Mouse (Mus musculus): ENCODE measurements at regions not wholly inside any gene's neighbourhood (a gene's known extent, or its start where the extent isn't known, plus 50 kb on each side); places are given as distances from the start of the nearest gene placed in this dataset.

DNA sequence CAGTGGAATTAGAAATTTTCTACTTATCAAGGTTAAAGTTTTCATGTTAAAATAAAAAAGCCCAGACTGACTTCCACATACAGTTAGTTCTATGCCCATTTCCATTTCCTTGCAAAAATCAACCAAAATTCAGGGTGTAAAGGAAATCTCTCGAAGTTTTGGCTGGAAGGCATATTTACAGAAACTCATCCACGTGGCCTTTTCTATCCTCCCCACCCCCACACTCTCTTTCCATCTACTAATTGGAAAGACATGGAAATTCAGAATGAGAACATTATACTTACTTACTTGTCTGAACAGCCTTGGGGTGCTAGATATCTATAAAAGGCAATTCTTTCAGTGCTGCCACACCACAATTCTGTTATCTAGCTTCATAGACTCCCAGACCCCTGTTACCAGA is 139.9 kb upstream of the Mpdz start:
- peak overlapping the region; percentile 53 for H3K27ac ChIP-seq
- no peak for TF ChIP-seq CTCF (IDR thresholded peaks at IDR 0.05)
- no peak overlapping the region for H3K4me3 ChIP-seq
- intact Hi-C loops (cut with DNase I) = loop anchor here (5.0 kb wide), 1 partner anchor 315 kb away; no protein-coding TSS in a partner anchor
- no peak for DNase-seq

DNA sequence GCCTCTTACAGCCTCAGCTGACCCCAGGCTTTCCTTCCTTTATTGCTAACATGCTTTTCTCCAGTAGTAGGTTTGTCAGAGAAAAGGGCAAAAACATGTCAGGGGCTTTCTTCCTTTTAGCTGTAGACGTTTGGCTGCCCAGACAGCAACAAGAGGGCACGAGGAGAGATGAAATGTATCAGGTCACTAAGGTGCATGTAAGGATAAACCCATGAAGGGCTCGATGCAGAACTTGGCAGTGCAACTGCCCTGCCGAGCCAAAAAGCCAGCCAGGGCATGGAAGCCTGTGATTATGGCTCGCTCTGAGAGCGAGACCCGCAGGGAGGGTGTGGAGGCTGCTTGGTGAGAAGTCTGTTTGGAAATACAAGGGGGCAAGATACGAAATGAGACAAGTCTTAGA is 137.9 kb upstream of the Mpdz start:
- no peak for TF ChIP-seq CTCF (IDR thresholded peaks at IDR 0.05)
- H3K4me3 ChIP-seq = peak overlapping the region; percentile 64
- H3K27ac ChIP-seq = peak overlapping the region; percentile 81
- intact Hi-C loops (cut with DNase I) = loop anchor here (5.0 kb wide), 1 partner anchor 317 kb away; no protein-coding TSS in a partner anchor
- DNase-seq = peak; percentile 86

- intact Hi-C loops (cut with DNase I) = loop anchor here (5.0 kb wide), 1 partner anchor 318 kb away; no protein-coding TSS in a partner anchor
These were observed 136.9 kb upstream of the Mpdz start for GRCm38 (mm10) chr4:81579389-81580110.

DNA sequence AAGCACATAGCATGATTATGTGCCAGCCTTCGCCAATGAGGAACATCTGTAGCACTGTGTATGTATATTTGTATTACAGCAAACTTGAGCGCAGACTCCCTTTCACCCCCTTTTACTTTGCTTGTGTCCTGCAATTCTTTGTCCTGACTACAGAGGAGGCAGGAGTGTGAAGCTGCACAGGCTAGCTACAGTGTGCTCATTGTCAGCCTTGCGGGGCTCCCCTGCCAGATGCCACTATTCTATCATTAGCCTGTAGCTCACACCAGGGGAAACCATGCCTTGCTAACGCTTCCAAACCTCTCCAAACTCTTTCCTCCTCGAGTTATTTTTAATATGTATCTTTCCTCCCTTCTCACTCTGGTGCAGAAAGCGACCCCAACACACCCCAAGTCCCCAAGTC is 136.4 kb upstream of the Mpdz start:
- peak; percentile 32 for DNase-seq
- H3K27ac ChIP-seq = peak overlapping the region; percentile 81; the same call in 1 of the 2 replicates
- peak; percentile 28; the same call in 1 of the 2 replicates for TF ChIP-seq CTCF (IDR thresholded peaks at IDR 0.05)
- no peak overlapping the region for H3K4me3 ChIP-seq
- intact Hi-C loops (cut with DNase I) = no loop called here

More at GRCm38 (mm10) chr4:81579389-81580110, 136.9 kb upstream of the Mpdz start:
- Histone ChIP-seq H3K4me3 (peak overlapping the region; percentile 64), H3K27ac (peak overlapping the region; percentile 81)
- TF ChIP-seq CTCF (IDR thresholded peaks at IDR 0.05) = no peak
- DNase-seq = no peak

GRCm38 (mm10) chr4:81573771-81574170 is 131.2 kb upstream of the Mpdz start:
- DNase-seq = peak; percentile 56
- H3K27ac ChIP-seq = peak overlapping the region; percentile 13; the same call in 1 of the 2 replicates
- TF ChIP-seq CTCF (IDR thresholded peaks at IDR 0.05) = no peak
- H3K4me3 ChIP-seq = no peak overlapping the region
- intact Hi-C loops (cut with DNase I) = no loop called here

DNA sequence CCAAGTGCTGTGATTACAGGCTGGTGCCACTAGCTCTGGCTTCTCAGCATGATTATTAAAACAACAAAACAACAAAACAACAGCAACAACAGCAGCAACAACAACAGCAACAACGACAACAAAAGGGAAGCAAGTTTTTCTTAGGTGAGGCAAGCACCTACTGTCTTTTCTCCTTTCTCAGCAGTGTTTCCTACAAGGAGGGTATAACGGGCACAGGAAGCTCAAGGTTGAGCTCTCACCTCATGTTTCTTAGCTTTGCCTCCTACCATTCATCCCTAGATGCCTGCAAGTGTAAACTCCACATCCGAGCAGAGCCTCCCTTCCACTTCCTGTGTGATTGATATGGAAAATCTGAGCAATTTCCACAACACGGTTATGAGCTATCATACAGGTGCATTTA is 128.1 kb upstream of the Mpdz start:
- Histone ChIP-seq H3K27ac (no peak overlapping the region), H3K4me3 (no peak overlapping the region)
- intact Hi-C loops (cut with DNase I) = no loop called here
- no peak for TF ChIP-seq CTCF (IDR thresholded peaks at IDR 0.05)
- no peak for DNase-seq

GRCm38 (mm10) chr4:81569531-81569930 is 126.9 kb upstream of the Mpdz start:
- no peak for TF ChIP-seq CTCF (IDR thresholded peaks at IDR 0.05)
- H3K27ac ChIP-seq = no peak overlapping the region
- DNase-seq = no peak
- intact Hi-C loops (cut with DNase I) = loop anchor here (10.0 kb wide), 3 partner anchors 495 to 935 kb away; no protein-coding TSS in a partner anchor
- H3K4me3 ChIP-seq = no peak overlapping the region

DNA sequence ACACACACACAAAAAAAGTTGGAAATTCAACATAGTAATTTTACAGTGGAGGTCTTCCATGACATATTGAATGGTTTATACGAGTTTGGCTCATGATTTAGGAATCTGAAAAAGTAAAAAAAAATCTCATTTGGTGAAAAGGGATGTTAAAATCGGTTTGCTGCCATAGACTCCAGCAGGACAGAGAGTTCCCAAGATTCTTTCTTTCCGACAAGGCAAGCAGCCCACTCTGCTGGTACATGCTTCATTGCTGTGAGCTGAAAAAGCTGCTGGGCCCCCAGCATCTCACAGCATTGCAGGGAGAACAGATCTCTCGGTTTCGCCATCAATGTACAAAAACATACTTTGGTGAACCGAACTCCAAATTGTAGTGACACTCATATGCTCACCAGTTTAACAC is 125.8 kb upstream of the Mpdz start:
- Histone ChIP-seq H3K27ac (no peak overlapping the region), H3K4me3 (no peak overlapping the region)
- intact Hi-C loops (cut with DNase I) = loop anchor here (10.0 kb wide), 3 partner anchors 496 to 936 kb away; no protein-coding TSS in a partner anchor
- DNase-seq = no peak
- TF ChIP-seq CTCF (IDR thresholded peaks at IDR 0.05) = no peak

DNA sequence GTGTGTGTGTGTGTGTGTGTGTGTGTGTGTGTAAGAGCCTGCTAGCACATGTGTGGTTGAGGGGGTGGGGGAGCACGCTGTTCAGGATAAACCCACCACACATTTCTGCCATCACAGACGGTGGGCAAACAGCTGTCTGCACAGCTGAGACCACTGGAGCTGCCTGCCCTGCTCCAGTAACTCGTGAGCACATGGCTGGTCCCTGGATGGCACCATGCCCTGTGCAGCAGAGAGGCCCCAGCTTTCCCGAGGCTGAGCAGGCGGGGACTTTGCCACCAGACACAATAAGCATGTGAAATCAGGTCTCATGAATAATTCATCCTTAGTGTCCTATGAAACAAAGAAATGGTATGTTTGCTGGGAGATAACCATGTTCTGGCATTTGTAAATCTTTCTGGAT is 125.3 kb upstream of the Mpdz start:
- no peak for TF ChIP-seq CTCF (IDR thresholded peaks at IDR 0.05)
- DNase-seq = peak; percentile 30
- intact Hi-C loops (cut with DNase I) = loop anchor here (10.0 kb wide), 3 partner anchors 497 to 937 kb away; no protein-coding TSS in a partner anchor
- Histone ChIP-seq H3K27ac (no peak overlapping the region), H3K4me3 (no peak overlapping the region)

DNA sequence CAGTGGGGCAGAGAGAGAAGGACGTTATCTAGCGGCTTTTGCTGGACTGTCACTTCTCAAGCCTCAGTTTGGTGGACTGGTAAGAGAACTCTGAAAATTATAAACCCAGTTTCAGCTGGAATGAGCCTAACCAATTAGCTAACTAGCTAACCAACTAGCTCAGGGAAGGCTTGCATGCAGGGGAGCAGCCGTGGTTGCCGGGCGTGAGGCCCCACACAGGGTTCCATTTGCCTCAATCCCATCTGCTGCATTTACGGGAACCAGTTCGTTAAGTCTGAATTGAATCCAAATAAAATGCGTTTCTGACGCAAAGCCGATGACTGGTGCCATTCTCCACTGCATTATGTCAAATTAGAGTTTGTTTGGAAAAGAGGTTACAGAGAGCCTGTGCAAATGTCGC is 123.9 kb upstream of the Mpdz start:
- no peak for DNase-seq
- intact Hi-C loops (cut with DNase I) = loop anchor here (10.0 kb wide), 3 partner anchors 498 to 938 kb away; no protein-coding TSS in a partner anchor
- TF ChIP-seq CTCF (IDR thresholded peaks at IDR 0.05) = no peak
- H3K27ac ChIP-seq = 0 out of 2 replicates have a peak overlapping the region, but pooled peaks have one; percentile 73
- no peak overlapping the region for H3K4me3 ChIP-seq

- Histone ChIP-seq H3K4me3 (peak overlapping the region; percentile 63), H3K27ac (peak overlapping the region; percentile 73)
- TF ChIP-seq CTCF (IDR thresholded peaks at IDR 0.05) = no peak
- intact Hi-C loops (cut with DNase I) = loop anchor here (1.0 to 10.0 kb wide), 4 partner anchors 499 to 1024 kb away; no protein-coding TSS in a partner anchor
- DNase-seq = peak; percentile 28
These were observed 123.1 kb upstream of the Mpdz start for GRCm38 (mm10) chr4:81565422-81566395.

- peak overlapping the region; percentile 45 for H3K4me3 ChIP-seq
- TF ChIP-seq CTCF (IDR thresholded peaks at IDR 0.05) = peak; percentile 77
- no peak for DNase-seq
- intact Hi-C loops (cut with DNase I) = loop anchor here (1.0 to 10.0 kb wide), 4 partner anchors 500 to 978 kb away; no protein-coding TSS in a partner anchor
- H3K27ac ChIP-seq = peak overlapping the region; percentile 73
These were observed 121.8 kb upstream of the Mpdz start for GRCm38 (mm10) chr4:81564446-81564845.

All from gastrocnemius, adult 2 months (tissue).